Mouse (Mus musculus): ENCODE results near the gene Usp15. TPM values are rescaled to one million over a fixed set of nuclear protein-coding genes. Genes with fewer than 3 reads are reported as not detected.

Usp15 gene
- total RNA-seq, 2 experiments from 2014 or later: 81.3 to 81.8 TPM

DNA sequence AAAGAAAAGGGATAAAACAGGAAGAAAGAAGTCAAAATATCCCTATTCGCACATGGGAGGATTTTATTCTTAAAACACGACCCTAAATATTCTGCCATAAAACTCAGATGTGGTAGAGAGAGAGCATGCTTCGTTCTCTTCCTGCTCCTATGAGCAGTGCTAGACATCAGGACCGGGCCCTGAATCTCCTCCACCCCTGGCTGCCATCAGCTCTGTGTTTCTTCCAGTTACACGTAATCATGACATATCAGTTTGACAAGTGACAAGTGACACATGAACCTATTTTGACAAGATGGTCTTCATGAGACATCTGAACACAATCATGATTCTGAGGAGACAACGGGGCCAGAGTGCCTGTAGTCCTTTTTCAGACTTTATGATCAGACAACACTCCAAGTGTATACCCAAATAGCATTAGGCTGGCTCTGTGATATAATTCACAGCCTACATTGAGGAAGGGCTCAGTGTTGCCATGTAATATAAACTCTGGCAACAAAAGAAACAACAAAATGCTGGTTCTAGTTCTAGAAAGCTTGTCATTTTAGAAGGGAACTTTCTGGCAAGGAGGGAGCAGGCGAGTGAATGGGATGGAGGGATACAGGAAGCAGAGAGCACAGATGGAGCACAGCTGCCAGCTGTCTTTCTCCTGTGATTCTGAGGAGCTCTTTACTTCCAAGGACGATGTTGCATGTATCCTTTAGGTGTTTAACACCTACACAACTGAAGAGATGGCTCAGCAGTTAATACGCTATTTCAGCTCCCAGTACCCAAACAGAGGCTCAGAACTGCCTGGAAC is 141.4 kb downstream of the Usp15 start:
- intact Hi-C loops (cut with DNase I): loop anchor here (5.0 kb wide), 1 partner anchor 37 kb away; no protein-coding TSS in a partner anchor
- no peak for DNase-seq

Small RNAs within 50 kb of the gene (microRNA-seq; reads per million reads assigned to microRNA genes)
- gene Gm27920: 1.9 to 4.9 reads per million in 2 experiments

Other genes starting within 250 kb of the Usp15 start
- gene Mon2, start 120.5 kb downstream of the Usp15 start, total RNA-seq (2021): 10 to 100 TPM; 49.0 to 53.1 TPM
- gene Fam19a2, start 67.0 kb upstream of the Usp15 start, total RNA-seq (2021): under 1 TPM; 0.12 to 0.17 TPM